21 mouse cellular contexts compared by ENCODE assay signal in genomic region chr14:14594753-14595152, GRCm38 (mm10).
DNase-seq lines count a peak whose midpoint lies in the region; ATAC-seq lines count a peak whose summit lies in the region.
"Had no signal": no experiment of that assay in that cellular context is flagged by ENCODE, and none has a peak within 500 bp of the region (broad histone marks: within the 10 kb centered on the region; RNA-seq: fewer than 3 reads in every experiment).

No protein-coding gene starts in this region.

- peak; percentile 57; the same call in 1 of the 2 replicates for ATAC-seq in common myeloid progenitor, adult 5-6 weeks (replicated peaks; ENCODE audit: low read depth, poor library complexity, severe bottlenecking)
- peak; percentile 81 for ATAC-seq in megakaryocyte progenitor cell, adult 5-6 weeks (replicated peaks; ENCODE audit: poor library complexity)
- ATAC-seq: CD4-positive, CD25-positive, alpha-beta regulatory T cell, adult 4 months; forebrain, embryonic 13.5 days; forebrain, embryonic 16.5 days; hindbrain, postnatal 0 days; inflammation-experienced regulatory T-cells, adult 6 months had no signal

- DNase-seq in 416B (ENCODE audit: low read depth): peak; percentile 34
- DNase-seq in adrenal gland, postnatal 25 days: no peak
- DNase-seq in ovary, postnatal 10 days (ENCODE audit: low spot score): no peak
- no peak for DNase-seq in ovary, postnatal 14 days (ENCODE audit: low spot score)
- DNase-seq: adrenal gland, postnatal 10 days; cerebellum, adult 11 months; cerebellum, adult 2 months; cerebellum, adult 9-11 months; cerebellum, postnatal 25 days; gastrocnemius, adult 2 months; gastrocnemius, postnatal 14 days; heart, adult 18-20 months; heart, postnatal 10 days; heart, postnatal 36 days had no signal
